ENCODE assay signal across 9 mouse cellular contexts in genomic region chr3:142620956-142621562, GRCm38 (mm10). TPM values are rescaled to one million over a fixed set of nuclear protein-coding genes. Genes with fewer than 3 reads are reported as not detected.
A peak's percentile ranks its signal among the peaks of the same experiment; 100 is the strongest.
DNase-seq lines count a peak whose midpoint lies in the region; ATAC-seq and TF ChIP-seq lines count a peak whose summit lies in the region.
"Had no signal": no experiment of that assay in that cellular context is flagged by ENCODE, and none has a peak within 500 bp of the region (broad histone marks: within the 10 kb centered on the region; RNA-seq: fewer than 3 reads in every experiment).

No protein-coding gene starts in this region.

- no peak for TF ChIP-seq POLR2A in spleen, adult 2 months (IDR thresholded peaks at IDR 0.05; ENCODE audit: low read depth, low read length)

- peak overlapping the region; percentile 53 for H3K4me2 ChIP-seq in liver, embryonic 16.5 days (ENCODE audit: low read depth, low read length)
- H3K4me2 ChIP-seq: forebrain, embryonic 13.5 days had no signal

- H3K27ac ChIP-seq in spleen, adult 2 months (ENCODE audit: insufficient read depth, low read length) = peak overlapping the region; percentile 95
- H3K27ac ChIP-seq in brown adipose tissue, adult 24 weeks (replicated peaks; ENCODE audit: low read depth, low read length) = peak overlapping the region; percentile 87
- H3K27ac ChIP-seq in liver, embryonic 16.5 days (ENCODE audit: low read length) = peak overlapping the region; percentile 64; the same call in 1 of the 2 replicates
- H3K27ac ChIP-seq: forebrain, embryonic 13.5 days had no signal

- H3K9me3 ChIP-seq in liver, embryonic 16.5 days (replicated peaks; ENCODE audit: control insufficient read depth, low read length) = no peaks in the 10 kb centered on the region
- H3K9me3 ChIP-seq: forebrain, embryonic 13.5 days had no signal

- no peaks in the 10 kb centered on the region for H3K27me3 ChIP-seq in spleen, adult 2 months (ENCODE audit: control insufficient read depth, insufficient read depth, low read length)
- no peaks in the 10 kb centered on the region for H3K27me3 ChIP-seq in liver, embryonic 16.5 days (ENCODE audit: control insufficient read depth, insufficient read depth, low read depth, low read length)
- H3K27me3 ChIP-seq: forebrain, embryonic 13.5 days had no signal

- 18% methylated on average over 3 of the region's 3 CpGs for WGBS in spleen, adult 2 months
- WGBS in liver, embryonic 16.5 days (ENCODE audit: insufficient replicate concordance) = 37% methylated on average over 3 of the region's 3 CpGs

- peak in 1 of 2 experiments; percentile 17 for DNase-seq in spleen, adult 2 months (ENCODE audit: low read depth in 1 of 2, low spot score in 2 of 2)
- no peak for DNase-seq in spleen, postnatal 10 days (ENCODE audit: low spot score in 2 of 2)
- DNase-seq in thymus, postnatal 14 days = peak; percentile 30
- no peak for DNase-seq in MN1 (ENCODE audit: low spot score)
- DNase-seq in layer of hippocampus, adult 18-20 months (ENCODE audit: low spot score in 2 of 2) = no peak
- no peak for DNase-seq in right cerebral cortex, postnatal 4 days

- peak; percentile 44; the same call in 1 of the 2 replicates for TF ChIP-seq CTCF in spleen, adult 2 months (IDR thresholded peaks at IDR 0.05; ENCODE audit: extremely low read depth, insufficient read depth, insufficient read length, insufficient replicate concordance)

- H3K9ac ChIP-seq in liver, embryonic 16.5 days (ENCODE audit: low read depth, low read length) = no peak overlapping the region
- H3K9ac ChIP-seq: forebrain, embryonic 13.5 days had no signal

- H3K4me1 ChIP-seq in spleen, adult 2 months (ENCODE audit: control insufficient read depth, insufficient read depth, insufficient read length) = peaks cover 12% of the 10 kb centered on the region
- H3K4me1 ChIP-seq in brown adipose tissue, adult 24 weeks (ENCODE audit: control insufficient read depth, insufficient read depth, insufficient read length, low read length) = peaks cover 4% of the 10 kb centered on the region; the same call in 1 of the 2 replicates
- no peaks in the 10 kb centered on the region; the same call in 1 of the 2 replicates for H3K4me1 ChIP-seq in liver, embryonic 16.5 days (ENCODE audit: control insufficient read depth, low read depth, low read length)

- ATAC-seq in liver, embryonic 16.5 days (ENCODE audit: low read depth) = no peak

- peaks cover 4% of the 10 kb centered on the region; the same call in 1 of the 2 replicates for H3K36me3 ChIP-seq in spleen, adult 2 months (ENCODE audit: control insufficient read depth, insufficient read depth, low read length)
- H3K36me3 ChIP-seq in liver, embryonic 16.5 days (ENCODE audit: control insufficient read depth, insufficient read depth) = no peaks in the 10 kb centered on the region

- peak overlapping the region; percentile 62; the same call in 1 of the 2 replicates for H3K4me3 ChIP-seq in spleen, adult 2 months (ENCODE audit: extremely low read depth, insufficient read depth, insufficient read length)
- H3K4me3 ChIP-seq in brown adipose tissue, adult 24 weeks (ENCODE audit: insufficient read depth, low read depth, low read length) = peak overlapping the region; percentile 63
- peak overlapping the region; percentile 44 for H3K4me3 ChIP-seq in liver, embryonic 16.5 days (ENCODE audit: low read depth, low read length)
- H3K4me3 ChIP-seq: forebrain, embryonic 13.5 days had no signal

RNA-seq across cellular contexts. Expression of gene Gbp2, which starts 0.7 kb away (rescaled TPM):
- polyA plus RNA-seq in spleen, adult 2 months (2012; rRNA removed) = 8.6 and 12.4 TPM in 2 replicates
- polyA plus RNA-seq in brown adipose tissue, adult 24 weeks (2012; ENCODE audit: insufficient read depth, insufficient read length, missing spikeins) = 22.4 and 31.8 TPM in 2 replicates
- 2.1 and 2.7 TPM in 2 replicates for polyA plus RNA-seq in liver, embryonic 16.5 days (2015; fragmentation: Nextera tagmentation; extraction: Ambion mirVana)
- total RNA-seq in layer of hippocampus, adult 18-20 months (2021) = 1 to 10 TPM; 1.6 to 2.0 TPM

RNA-seq across cellular contexts. Expression of gene Gbp2b, which starts 26.4 kb away (rescaled TPM):
- 0.06 TPM in 2 replicates for polyA plus RNA-seq in spleen, adult 2 months (2012; rRNA removed)
- not detected in 2 replicates for polyA plus RNA-seq in brown adipose tissue, adult 24 weeks (2012; ENCODE audit: insufficient read depth, insufficient read length, missing spikeins)
- polyA plus RNA-seq in liver, embryonic 16.5 days (2015; fragmentation: Nextera tagmentation; extraction: Ambion mirVana) = not detected in 2 replicates
- not detected for total RNA-seq in layer of hippocampus, adult 18-20 months (2021)
- polyA plus RNA-seq: forebrain, embryonic 13.5 days had no signal
